Comparison of ENCODE assay signal across 9 mouse cellular contexts in genomic region chr5:30125587-30125986, GRCm38 (mm10). TPM values are rescaled to one million over a fixed set of nuclear protein-coding genes. Genes with fewer than 3 reads are reported as not detected.
DNase-seq lines count a peak whose midpoint lies in the region; ATAC-seq and TF ChIP-seq lines count a peak whose summit lies in the region.
"Had no signal": no experiment of that assay in that cellular context is flagged by ENCODE, and none has a peak within 500 bp of the region (broad histone marks: within the 10 kb centered on the region; RNA-seq: fewer than 3 reads in every experiment).

No protein-coding gene starts in this region.

- H3K9ac ChIP-seq in midbrain, embryonic 11.5 days (ENCODE audit: low read length): no peak overlapping the region
- H3K9ac ChIP-seq in midbrain, embryonic 13.5 days (replicated peaks): no peak overlapping the region

- no peak overlapping the region for H3K4me2 ChIP-seq in midbrain, embryonic 11.5 days
- no peak overlapping the region for H3K4me2 ChIP-seq in midbrain, embryonic 13.5 days (replicated peaks)

- WGBS in midbrain, embryonic 11.5 days: 43% methylated on average over 5 of the region's 5 CpGs
- 46% methylated on average over 5 of the region's 5 CpGs for WGBS in midbrain, embryonic 13.5 days

- no peaks in the 10 kb centered on the region for H3K4me1 ChIP-seq in midbrain, embryonic 11.5 days (ENCODE audit: control insufficient read depth, insufficient read depth, low read length)
- no peaks in the 10 kb centered on the region for H3K4me1 ChIP-seq in midbrain, embryonic 13.5 days (replicated peaks)
- no peaks in the 10 kb centered on the region for H3K4me1 ChIP-seq in cortical plate, adult 2 months (ENCODE audit: control insufficient read depth, insufficient read depth, low read length)

- H3K9me3 ChIP-seq in midbrain, embryonic 11.5 days (ENCODE audit: control insufficient read depth, low read length): no peaks in the 10 kb centered on the region
- H3K9me3 ChIP-seq in midbrain, embryonic 13.5 days: no peaks in the 10 kb centered on the region

- H3K27ac ChIP-seq in midbrain, embryonic 11.5 days (ENCODE audit: low read depth, low read length): no peak overlapping the region
- H3K27ac ChIP-seq in midbrain, embryonic 13.5 days: no peak overlapping the region
- H3K27ac ChIP-seq in cortical plate, adult 2 months (ENCODE audit: insufficient read depth, low read length): no peak overlapping the region

- H3K4me3 ChIP-seq in midbrain, embryonic 11.5 days (ENCODE audit: low read depth, low read length): no peak overlapping the region
- H3K4me3 ChIP-seq in midbrain, embryonic 13.5 days (replicated peaks): no peak overlapping the region
- H3K4me3 ChIP-seq in cortical plate, adult 2 months (ENCODE audit: insufficient read depth, low read length): no peak overlapping the region

- peak; percentile 61 for TF ChIP-seq CTCF in cortical plate, adult 2 months (IDR thresholded peaks at IDR 0.05; ENCODE audit: extremely low read depth, insufficient read depth, low read length)

- no peak for ATAC-seq in cerebellum, adult (ENCODE audit: insufficient number of reproducible peaks, low FRiP score, low TSS enrichment)
- ATAC-seq in midbrain, embryonic 11.5 days (ENCODE audit: low FRiP score): no peak
- no peak for ATAC-seq in midbrain, embryonic 13.5 days
- ATAC-seq in megakaryocyte progenitor cell, adult 5-6 weeks (replicated peaks; ENCODE audit: poor library complexity): peak; percentile 83

- peaks cover 10% of the 10 kb centered on the region; the same call in 1 of the 2 replicates for H3K36me3 ChIP-seq in midbrain, embryonic 11.5 days (ENCODE audit: control insufficient read depth, insufficient read depth, low read length)
- H3K36me3 ChIP-seq in midbrain, embryonic 13.5 days: peaks cover 96% of the 10 kb centered on the region

- TF ChIP-seq POLR2A in cortical plate, adult 2 months (IDR thresholded peaks at IDR 0.05; ENCODE audit: extremely low read depth, insufficient read depth, low read length): no peak

- H3K27me3 ChIP-seq in midbrain, embryonic 11.5 days (ENCODE audit: control insufficient read depth, insufficient read depth, low read length): no peaks in the 10 kb centered on the region
- H3K27me3 ChIP-seq in midbrain, embryonic 13.5 days: no peaks in the 10 kb centered on the region

- DNase-seq in cerebellum, postnatal 10 days: peak; percentile 35 to 52
- DNase-seq in midbrain, embryonic 11.5 days (ENCODE audit: low spot score, missing footprints): peak; percentile 85
- DNase-seq in layer of hippocampus, adult 9-10 months (ENCODE audit: low spot score): no peak
- no peak for DNase-seq in adrenal gland, postnatal 4 days (ENCODE audit: low spot score in 2 of 2)

RNA-seq across cellular contexts. Expression of gene 3110082J24Rik, which starts 19.7 kb away (rescaled TPM):
- 3.7 and 4.5 TPM in 2 replicates for polyA plus RNA-seq in midbrain, embryonic 11.5 days (2014; fragmentation: Nextera tagmentation; extraction: Ambion mirVana)
- 7.6 and 9.9 TPM in 2 replicates for polyA plus RNA-seq in midbrain, embryonic 13.5 days (2015; fragmentation: Nextera tagmentation; extraction: Ambion mirVana)
- polyA plus RNA-seq in cortical plate, adult 2 months (2012; rRNA removed): 3.8 and 4.6 TPM in 2 replicates
- total RNA-seq in megakaryocyte progenitor cell, adult 5-6 weeks (2015): not detected in 2 replicates
- not detected in 2 replicates for total RNA-seq in megakaryocyte progenitor cell, adult 5-6 weeks (2017)
- total RNA-seq in adrenal gland, postnatal 4 days (2021): not detected
- polyA plus RNA-seq: intestine, embryonic 14.5 days had no signal

RNA-seq across cellular contexts. Expression of gene Garem2, which starts 20.6 kb away (rescaled TPM):
- polyA plus RNA-seq in midbrain, embryonic 11.5 days (2014; fragmentation: Nextera tagmentation; extraction: Ambion mirVana): 14.3 and 15.3 TPM in 2 replicates
- polyA plus RNA-seq in midbrain, embryonic 13.5 days (2015; fragmentation: Nextera tagmentation; extraction: Ambion mirVana): 13.5 and 20.6 TPM in 2 replicates
- polyA plus RNA-seq in cortical plate, adult 2 months (2012; rRNA removed): 14.0 and 14.6 TPM in 2 replicates
- total RNA-seq in megakaryocyte progenitor cell, adult 5-6 weeks (2015): 0.07 TPM in 1 of 2 replicates, not detected in the other
- total RNA-seq in megakaryocyte progenitor cell, adult 5-6 weeks (2017): not detected in 2 replicates
- total RNA-seq in adrenal gland, postnatal 4 days (2021): under 1 TPM; 0.08 to 0.23 TPM

RNA-seq across cellular contexts. Expression of gene Hadha, which starts 29.4 kb away (rescaled TPM):
- polyA plus RNA-seq in midbrain, embryonic 11.5 days (2014; fragmentation: Nextera tagmentation; extraction: Ambion mirVana): 75.1 and 87.0 TPM in 2 replicates
- polyA plus RNA-seq in midbrain, embryonic 13.5 days (2015; fragmentation: Nextera tagmentation; extraction: Ambion mirVana): 72.2 and 73.2 TPM in 2 replicates
- 64.9 and 67.7 TPM in 2 replicates for polyA plus RNA-seq in cortical plate, adult 2 months (2012; rRNA removed)
- 49.5 and 54.4 TPM in 2 replicates for total RNA-seq in megakaryocyte progenitor cell, adult 5-6 weeks (2015)
- total RNA-seq in megakaryocyte progenitor cell, adult 5-6 weeks (2017): 133 and 148 TPM in 2 replicates
- total RNA-seq in adrenal gland, postnatal 4 days (2021): 100 to 1,000 TPM; 374 to 422 TPM

RNA-seq across cellular contexts. Expression of gene Hadhb, which starts 29.5 kb away (rescaled TPM):
- 107 and 114 TPM in 2 replicates for polyA plus RNA-seq in midbrain, embryonic 11.5 days (2014; fragmentation: Nextera tagmentation; extraction: Ambion mirVana)
- polyA plus RNA-seq in midbrain, embryonic 13.5 days (2015; fragmentation: Nextera tagmentation; extraction: Ambion mirVana): 61.1 and 62.4 TPM in 2 replicates
- polyA plus RNA-seq in cortical plate, adult 2 months (2012; rRNA removed): 88.0 and 94.8 TPM in 2 replicates
- 61.8 and 69.7 TPM in 2 replicates for total RNA-seq in megakaryocyte progenitor cell, adult 5-6 weeks (2015)
- total RNA-seq in megakaryocyte progenitor cell, adult 5-6 weeks (2017): 65.1 and 82.6 TPM in 2 replicates
- total RNA-seq in adrenal gland, postnatal 4 days (2021): 100 to 1,000 TPM; 407 to 479 TPM

RNA-seq across cellular contexts. Expression of gene Tyms, which starts 52.2 kb away (rescaled TPM):
- polyA plus RNA-seq in midbrain, embryonic 11.5 days (2014; fragmentation: Nextera tagmentation; extraction: Ambion mirVana): 268 and 278 TPM in 2 replicates
- 98.4 and 99.3 TPM in 2 replicates for polyA plus RNA-seq in midbrain, embryonic 13.5 days (2015; fragmentation: Nextera tagmentation; extraction: Ambion mirVana)
- polyA plus RNA-seq in cortical plate, adult 2 months (2012; rRNA removed): 3.3 and 4.0 TPM in 2 replicates
- 196 and 209 TPM in 2 replicates for total RNA-seq in megakaryocyte progenitor cell, adult 5-6 weeks (2015)
- total RNA-seq in megakaryocyte progenitor cell, adult 5-6 weeks (2017): 150 and 174 TPM in 2 replicates
- 10 to 100 TPM; 67.7 to 73.3 TPM for total RNA-seq in adrenal gland, postnatal 4 days (2021)

Comparison
In these comparisons a context has a peak if more than half of its experiments do, and no peak if none do; other contexts are left out.
1. DNase-seq: peak in cerebellum, postnatal 10 days (2 of 2) and midbrain, embryonic 11.5 days (single experiment); none in layer of hippocampus, adult 9-10 months (single experiment) and adrenal gland, postnatal 4 days (0 of 2).